Mouse (Mus musculus) liver, embryonic 14.5 days (tissue): ENCODE results near the gene Olfr810. TPM values are rescaled to one million over a fixed set of nuclear protein-coding genes. Genes with fewer than 3 reads are reported as not detected.

Experiments
- ATAC-seq: fragments of 200-750 bp; cut with Nextera tagmentation; 2 replicates; pipeline ENCODE4 v1.8.0; 2017; ENCODE audit warnings: moderate number of reproducible peaks, mild to moderate bottlenecking, moderate library complexity; ENCODE audit not compliant: insufficient read depth
- DNase-seq, 3 experiments: peaks; one replicate each; pipeline ENCODE4 v3.0.0-alpha.2; 2012 to 2013; ENCODE audit warnings: low read depth in 3 of 3, low spot score in 3 of 3
- H3K27ac ChIP-seq: fragments of 300-500 bp; sonication (generic); 2 replicates; pipeline ENCODE4 v1.5.1; 2014; ENCODE audit warnings: moderate library complexity, mild to moderate bottlenecking, control low read depth, inconsistent platforms
- H3K27me3 ChIP-seq: fragments of 300-500 bp; sonication (generic); 2 replicates; pipeline ENCODE4 v1.6.1; 2014; ENCODE audit warnings: mild to moderate bottlenecking, low read length, moderate library complexity; ENCODE audit not compliant: control insufficient read depth, insufficient read depth
- H3K36me3 ChIP-seq: fragments of 300-500 bp; sonication (generic); replicated peaks from 2 replicates; pipeline ENCODE4 v1.6.1; 2014; ENCODE audit warnings: low read depth; ENCODE audit not compliant: control insufficient read depth, insufficient read depth
- H3K4me1 ChIP-seq, 2 experiments: fragments of 200-500 bp in 1 of 2; fragments of 300-500 bp in 1 of 2; sonication (generic) in 1 of 2; replicated peaks; 2 replicates each; pipeline ENCODE4 v1.6.1; 2012 to 2014; ENCODE audit warnings: antibody characterized with exemption in 1 of 2, inconsistent platforms in 1 of 2, low read length in 1 of 2; ENCODE audit not compliant: control insufficient read depth in 2 of 2, insufficient read depth in 2 of 2
- H3K4me2 ChIP-seq: fragments of 300-500 bp; sonication (generic); 2 replicates; pipeline ENCODE4 v1.6.1; 2014; ENCODE audit warnings: low read depth, mild to moderate bottlenecking, control low read depth, moderate library complexity
- H3K4me3 ChIP-seq, 2 experiments: fragments of 200-500 bp in 1 of 2; fragments of 300-500 bp in 1 of 2; sonication (generic) in 1 of 2; 2 replicates each; pipeline ENCODE4 v1.5.1; 2012 to 2014; ENCODE audit warnings: low read depth in 2 of 2, low read length in 2 of 2, mild to moderate bottlenecking in 2 of 2, control low read depth in 1 of 2, inconsistent platforms in 1 of 2, moderate library complexity in 1 of 2; ENCODE audit not compliant: insufficient read depth in 1 of 2
- H3K9ac ChIP-seq: fragments of 300-500 bp; sonication (generic); replicated peaks from 2 replicates; pipeline ENCODE4 v1.6.1; 2014; ENCODE audit warnings: mild to moderate bottlenecking, control low read depth, moderate library complexity
- H3K9me3 ChIP-seq: fragments of 300-500 bp; sonication (generic); 2 replicates; pipeline ENCODE4 v1.6.1; 2016; ENCODE audit warnings: low read length, mixed read lengths; ENCODE audit not compliant: control insufficient read depth
- CTCF ChIP-seq: IDR thresholded peaks from 2 replicates; pipeline ENCODE4 v1.5.1; 2016; ENCODE audit warnings: antibody characterized with exemption, low read depth, control low read depth
- EP300 ChIP-seq: IDR thresholded peaks from 2 replicates; pipeline ENCODE4 v1.6.1; 2016; ENCODE audit warnings: antibody characterized with exemption, low read depth
- WGBS: fragments of 180-500 bp; shearing (Covaris S2); extraction: QIAGEN DNeasy Blood & Tissue Kit; methylation state at CpG from one replicate; pipeline ENCODE4 v1.1.7; 2014; ENCODE audit not compliant: insufficient replicate concordance; 5-methylcytosine and 5-hydroxymethylcytosine counted together
- polyA plus RNA-seq, 2 experiments: library from polyadenylated mRNA; depleted of rRNA in 1 of 2; stranded (reverse) in 1 of 2; unstranded in 1 of 2; fragments of >200 nt; fragmentation: Nextera tagmentation in 1 of 2; extraction: Ambion mirVana in 1 of 2; gene quantifications; 2 replicates each; pipeline versions ENCODE4 v1.2.1 to v1.2.3; 2012 to 2014

Gene Olfr810
- polyA plus RNA-seq, 2 experiments = not detected

DNA sequence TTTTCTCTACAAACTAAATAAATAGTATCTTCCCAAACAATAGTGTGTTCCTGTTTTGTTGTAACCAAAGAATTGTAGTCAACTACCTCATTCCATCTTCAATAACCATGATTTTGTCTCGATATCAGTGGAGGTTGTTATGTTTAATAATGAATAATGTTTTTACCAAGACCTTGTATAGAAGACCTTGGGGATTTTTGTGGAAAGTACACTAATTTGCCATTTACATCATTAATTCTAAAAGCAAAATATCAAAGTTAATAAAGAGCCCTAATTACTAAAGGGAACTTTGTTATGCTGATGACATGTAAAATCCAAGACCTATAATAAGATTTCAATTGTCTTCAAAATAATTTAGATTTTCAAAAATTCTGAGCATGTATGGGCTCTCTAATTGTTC is 37.0 kb downstream of the Olfr810 start, which contains the start of gene Olfr807:
Gene Olfr807, minus strand, starts transcription at position 101 of the 400 bp plus-strand sequence.
- no peak within 1 kb of the TSS for H3K4me2 ChIP-seq
- no peak within 1 kb of the TSS for H3K4me3 ChIP-seq
- no peak for ATAC-seq
- DNase-seq = no peak
- no peak within 1 kb of the TSS for H3K9ac ChIP-seq
- H3K4me1 ChIP-seq = no peaks in the 10 kb centered on the region
- no peaks in the 10 kb centered on the region for H3K9me3 ChIP-seq
- no peak within 1 kb of the TSS for H3K27ac ChIP-seq
- 58% methylated on average over 1 of the region's 1 CpGs for WGBS
- TF ChIP-seq CTCF (no peak), EP300 (no peak)
- H3K36me3 ChIP-seq = no peaks in the 10 kb centered on the region
- H3K27me3 ChIP-seq = no peaks in the 10 kb centered on the region

DNA sequence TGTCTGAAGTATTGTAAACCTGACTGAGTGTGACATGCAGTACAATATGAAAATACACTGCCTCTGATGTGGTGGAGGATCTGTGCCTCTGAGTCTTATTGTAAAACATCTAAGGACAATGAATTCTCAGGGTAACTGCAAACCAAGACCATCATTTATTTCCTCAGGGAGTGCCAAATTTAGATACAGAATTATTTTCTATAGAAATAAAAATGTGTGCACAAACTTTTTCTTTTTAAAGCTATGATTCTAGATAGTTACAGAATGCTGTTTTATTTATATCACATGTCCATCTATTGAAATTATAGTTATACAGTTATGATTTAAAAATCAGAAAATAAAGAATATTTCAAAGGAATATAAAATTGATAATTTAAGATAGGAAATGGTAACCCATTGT is 52.9 kb downstream of the Olfr810 start, which contains the start of gene Olfr806:
Gene Olfr806, minus strand, starts transcription at position 101 of the 400 bp plus-strand sequence.
- DNase-seq (no peak), ATAC-seq (no peak)
- Histone ChIP-seq H3K4me2 (no peak within 1 kb of the TSS), H3K4me1 (no peaks in the 10 kb centered on the region), H3K27me3 (no peaks in the 10 kb centered on the region), H3K9me3 (no peaks in the 10 kb centered on the region), H3K27ac (no peak within 1 kb of the TSS), H3K36me3 (no peaks in the 10 kb centered on the region), H3K4me3 (no peak within 1 kb of the TSS), H3K9ac (no peak within 1 kb of the TSS)
- TF ChIP-seq EP300 (no peak), CTCF (no peak)

Other genes with a start within 250 kb of the Olfr810 start
- gene Olfr794, start 227.3 kb downstream of the Olfr810 start, polyA plus RNA-seq (2012; rRNA removed) = not detected in 2 replicates
- not detected in 2 replicates for gene Olfr794, start 227.3 kb downstream of the Olfr810 start, polyA plus RNA-seq (2014; fragmentation: Nextera tagmentation; extraction: Ambion mirVana)
- not detected in 2 replicates for gene Olfr796, start 182.3 kb downstream of the Olfr810 start, polyA plus RNA-seq (2012; rRNA removed)
- not detected in 2 replicates for gene Olfr796, start 182.3 kb downstream of the Olfr810 start, polyA plus RNA-seq (2014; fragmentation: Nextera tagmentation; extraction: Ambion mirVana)
- gene Olfr798, start 167.0 kb downstream of the Olfr810 start, polyA plus RNA-seq (2012; rRNA removed) = not detected in 2 replicates
- gene Olfr798, start 167.0 kb downstream of the Olfr810 start, polyA plus RNA-seq (2014; fragmentation: Nextera tagmentation; extraction: Ambion mirVana) = not detected in 2 replicates
- not detected in 2 replicates for gene Olfr799, start 157.4 kb downstream of the Olfr810 start, polyA plus RNA-seq (2012; rRNA removed)
- gene Olfr799, start 157.4 kb downstream of the Olfr810 start, polyA plus RNA-seq (2014; fragmentation: Nextera tagmentation; extraction: Ambion mirVana) = not detected in 2 replicates
- gene Olfr800, start 137.2 kb downstream of the Olfr810 start, polyA plus RNA-seq (2012; rRNA removed) = not detected in 2 replicates
- not detected in 2 replicates for gene Olfr800, start 137.2 kb downstream of the Olfr810 start, polyA plus RNA-seq (2014; fragmentation: Nextera tagmentation; extraction: Ambion mirVana)
- not detected in 2 replicates for gene Olfr801, start 121.1 kb downstream of the Olfr810 start, polyA plus RNA-seq (2012; rRNA removed)
- gene Olfr801, start 121.1 kb downstream of the Olfr810 start, polyA plus RNA-seq (2014; fragmentation: Nextera tagmentation; extraction: Ambion mirVana) = not detected in 2 replicates
- gene Olfr802, start 106.7 kb downstream of the Olfr810 start, polyA plus RNA-seq (2012; rRNA removed) = not detected in 2 replicates
- gene Olfr802, start 106.7 kb downstream of the Olfr810 start, polyA plus RNA-seq (2014; fragmentation: Nextera tagmentation; extraction: Ambion mirVana) = not detected in 2 replicates
- not detected in 2 replicates for gene Olfr803, start 100.6 kb downstream of the Olfr810 start, polyA plus RNA-seq (2012; rRNA removed)
- not detected in 2 replicates for gene Olfr803, start 100.6 kb downstream of the Olfr810 start, polyA plus RNA-seq (2014; fragmentation: Nextera tagmentation; extraction: Ambion mirVana)
- not detected in 2 replicates for gene Olfr804, start 91.7 kb downstream of the Olfr810 start, polyA plus RNA-seq (2012; rRNA removed)
- not detected in 2 replicates for gene Olfr804, start 91.7 kb downstream of the Olfr810 start, polyA plus RNA-seq (2014; fragmentation: Nextera tagmentation; extraction: Ambion mirVana)
- not detected in 2 replicates for gene Olfr805, start 65.5 kb downstream of the Olfr810 start, polyA plus RNA-seq (2012; rRNA removed)
- gene Olfr805, start 65.5 kb downstream of the Olfr810 start, polyA plus RNA-seq (2014; fragmentation: Nextera tagmentation; extraction: Ambion mirVana) = not detected in 2 replicates
- not detected in 2 replicates for gene Olfr806, start 53.0 kb downstream of the Olfr810 start, polyA plus RNA-seq (2012; rRNA removed)
- not detected in 2 replicates for gene Olfr806, start 53.0 kb downstream of the Olfr810 start, polyA plus RNA-seq (2014; fragmentation: Nextera tagmentation; extraction: Ambion mirVana)
- gene Olfr807, start 37.1 kb downstream of the Olfr810 start, polyA plus RNA-seq (2012; rRNA removed) = not detected in 2 replicates
- gene Olfr807, start 37.1 kb downstream of the Olfr810 start, polyA plus RNA-seq (2014; fragmentation: Nextera tagmentation; extraction: Ambion mirVana) = not detected in 2 replicates
- not detected in 2 replicates for gene Olfr808, start 29.4 kb downstream of the Olfr810 start, polyA plus RNA-seq (2012; rRNA removed)
- not detected in 2 replicates for gene Olfr808, start 29.4 kb downstream of the Olfr810 start, polyA plus RNA-seq (2014; fragmentation: Nextera tagmentation; extraction: Ambion mirVana)
- not detected in 2 replicates for gene Olfr809, start 20.3 kb downstream of the Olfr810 start, polyA plus RNA-seq (2012; rRNA removed)
- gene Olfr809, start 20.3 kb downstream of the Olfr810 start, polyA plus RNA-seq (2014; fragmentation: Nextera tagmentation; extraction: Ambion mirVana) = not detected in 2 replicates
- gene Olfr811, start 9.5 kb upstream of the Olfr810 start, polyA plus RNA-seq (2012; rRNA removed) = not detected in 2 replicates
- gene Olfr811, start 9.5 kb upstream of the Olfr810 start, polyA plus RNA-seq (2014; fragmentation: Nextera tagmentation; extraction: Ambion mirVana) = not detected in 2 replicates
- gene Olfr812, start 51.2 kb upstream of the Olfr810 start, polyA plus RNA-seq (2012; rRNA removed) = not detected in 2 replicates
- gene Olfr812, start 51.2 kb upstream of the Olfr810 start, polyA plus RNA-seq (2014; fragmentation: Nextera tagmentation; extraction: Ambion mirVana) = not detected in 2 replicates
- gene Olfr813, start 60.5 kb upstream of the Olfr810 start, polyA plus RNA-seq (2012; rRNA removed) = not detected in 2 replicates
- not detected in 2 replicates for gene Olfr813, start 60.5 kb upstream of the Olfr810 start, polyA plus RNA-seq (2014; fragmentation: Nextera tagmentation; extraction: Ambion mirVana)
- not detected in 2 replicates for gene Olfr814, start 84.9 kb upstream of the Olfr810 start, polyA plus RNA-seq (2012; rRNA removed)
- gene Olfr814, start 84.9 kb upstream of the Olfr810 start, polyA plus RNA-seq (2014; fragmentation: Nextera tagmentation; extraction: Ambion mirVana) = not detected in 2 replicates
- not detected in 2 replicates for gene Olfr815, start 111.0 kb upstream of the Olfr810 start, polyA plus RNA-seq (2012; rRNA removed)
- gene Olfr815, start 111.0 kb upstream of the Olfr810 start, polyA plus RNA-seq (2014; fragmentation: Nextera tagmentation; extraction: Ambion mirVana) = not detected in 2 replicates
- gene Olfr816, start 120.7 kb upstream of the Olfr810 start, polyA plus RNA-seq (2012; rRNA removed) = not detected in 2 replicates
- not detected in 2 replicates for gene Olfr816, start 120.7 kb upstream of the Olfr810 start, polyA plus RNA-seq (2014; fragmentation: Nextera tagmentation; extraction: Ambion mirVana)
- gene Olfr818, start 154.2 kb upstream of the Olfr810 start, polyA plus RNA-seq (2012; rRNA removed) = not detected in 2 replicates
- gene Olfr818, start 154.2 kb upstream of the Olfr810 start, polyA plus RNA-seq (2014; fragmentation: Nextera tagmentation; extraction: Ambion mirVana) = not detected in 2 replicates
- gene Olfr819, start 172.3 kb upstream of the Olfr810 start, polyA plus RNA-seq (2012; rRNA removed) = not detected in 2 replicates
- not detected in 2 replicates for gene Olfr819, start 172.3 kb upstream of the Olfr810 start, polyA plus RNA-seq (2014; fragmentation: Nextera tagmentation; extraction: Ambion mirVana)
- not detected in 2 replicates for gene Olfr247, start 181.2 kb upstream of the Olfr810 start, polyA plus RNA-seq (2012; rRNA removed)
- gene Olfr247, start 181.2 kb upstream of the Olfr810 start, polyA plus RNA-seq (2014; fragmentation: Nextera tagmentation; extraction: Ambion mirVana) = not detected in 2 replicates
- gene Gm10310, start 190.1 kb upstream of the Olfr810 start, polyA plus RNA-seq (2012; rRNA removed) = not detected in 2 replicates
- gene Gm10310, start 190.1 kb upstream of the Olfr810 start, polyA plus RNA-seq (2014; fragmentation: Nextera tagmentation; extraction: Ambion mirVana) = not detected in 2 replicates
- not detected in 2 replicates for gene Olfr820, start 217.7 kb upstream of the Olfr810 start, polyA plus RNA-seq (2012; rRNA removed)
- not detected in 2 replicates for gene Olfr820, start 217.7 kb upstream of the Olfr810 start, polyA plus RNA-seq (2014; fragmentation: Nextera tagmentation; extraction: Ambion mirVana)
- not detected in 2 replicates for gene Olfr821, start 235.4 kb upstream of the Olfr810 start, polyA plus RNA-seq (2012; rRNA removed)
- gene Olfr821, start 235.4 kb upstream of the Olfr810 start, polyA plus RNA-seq (2014; fragmentation: Nextera tagmentation; extraction: Ambion mirVana) = not detected in 2 replicates